Mouse (Mus musculus) mesoderm, embryonic 11.5 days (tissue): ENCODE data around the gene Mtfr1l.
A peak's percentile ranks its signal among the peaks of the same experiment; 100 is the strongest.

Experiments
- DNase-seq: peaks from one replicate; pipeline ENCODE4 v3.0.0-alpha.2; 2012; ENCODE audit warnings: low read depth, low spot score

The Mtfr1l gene

DNA sequence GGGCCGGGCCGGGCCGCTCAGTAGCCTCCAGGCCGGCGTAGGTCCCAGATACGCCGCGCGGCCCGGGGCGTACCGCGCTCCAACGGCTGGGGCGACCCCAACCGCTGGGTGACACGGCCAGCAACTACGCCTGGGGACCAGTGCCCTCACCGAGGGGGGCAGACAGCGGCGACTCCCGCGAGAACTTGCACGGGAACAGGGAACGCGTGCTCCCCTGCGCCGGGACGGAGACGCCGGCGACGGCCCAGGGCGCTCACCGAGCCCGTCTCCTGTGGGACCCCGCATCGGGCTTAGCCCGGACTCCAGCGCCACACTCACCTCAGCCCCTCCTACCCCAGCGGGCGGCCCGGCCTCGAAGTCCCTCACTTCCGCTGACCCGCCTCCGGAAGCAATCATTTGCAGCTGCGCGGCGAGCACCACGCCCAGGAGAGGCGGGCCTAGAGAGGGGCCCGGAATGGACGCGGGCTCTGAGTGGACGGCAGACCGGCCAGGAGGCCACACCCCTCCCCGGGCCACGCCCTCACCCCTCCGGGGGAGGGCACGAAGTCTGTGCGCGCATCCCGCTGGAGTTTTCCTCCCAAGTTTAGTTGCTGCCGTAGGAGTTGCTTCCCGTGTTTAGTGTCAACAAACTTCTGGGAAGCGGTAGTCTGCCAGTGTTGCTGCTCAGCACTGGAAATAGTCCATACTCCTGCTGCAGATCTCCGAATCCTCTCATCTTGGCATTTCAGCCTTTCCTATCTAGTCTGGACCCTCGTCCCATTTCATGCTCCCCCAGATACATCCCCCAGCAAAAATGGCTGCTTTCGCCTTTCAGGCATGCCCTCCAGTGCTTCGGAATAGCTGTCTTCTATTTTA lies at the start of gene Mtfr1l:
Mtfr1l (minus strand) TSS at position 456 of the 855 bp plus-strand sequence.
- DNase-seq: peak; percentile 97

- DNase-seq: no peak
Measured at GRCm38 (mm10) chr4:134583513-134583912, 48.3 kb upstream of the Mtfr1l start.

GRCm38 (mm10) chr4:134581365-134581764 lies 46.2 kb upstream of the Mtfr1l start:
- no peak for DNase-seq

DNA sequence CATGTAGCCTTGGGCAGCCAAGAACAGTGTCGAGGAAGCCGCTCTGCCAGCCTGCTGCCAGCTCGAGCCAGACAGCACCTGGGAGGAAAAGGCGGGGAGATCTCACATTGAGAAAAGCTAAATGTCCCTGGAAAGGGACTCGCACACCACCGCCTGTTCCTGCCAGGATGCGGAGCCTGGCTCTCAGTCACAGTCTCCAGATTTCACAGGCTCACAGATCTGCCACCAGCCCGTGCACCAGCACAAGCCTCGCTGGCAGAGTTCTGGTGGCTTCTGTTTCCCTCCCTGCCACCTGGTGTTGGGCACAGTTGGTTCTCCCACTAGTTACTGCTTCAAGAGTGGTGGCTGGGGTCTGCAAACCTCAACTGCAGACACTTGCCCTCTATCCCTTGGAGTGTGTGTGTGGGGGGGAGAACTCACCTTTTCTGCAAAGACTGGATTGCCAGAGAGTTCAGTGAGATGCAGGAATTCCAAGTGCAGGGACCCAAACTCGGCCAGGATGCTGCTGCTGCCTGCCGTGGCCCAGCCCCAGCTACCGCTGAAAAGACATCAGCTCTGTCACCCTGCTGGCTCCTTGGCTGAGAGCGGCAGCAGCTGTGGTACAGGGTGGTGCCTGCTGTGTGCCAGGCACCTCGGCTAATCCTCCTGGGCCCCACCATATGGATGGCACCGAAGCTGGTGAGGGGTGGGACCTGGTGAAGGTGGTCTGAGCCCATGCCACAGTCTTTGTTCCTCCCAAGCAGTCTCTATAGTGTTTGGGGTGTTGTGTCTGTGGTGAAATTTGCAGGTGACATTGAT lies 45.4 kb upstream of the Mtfr1l start:
- no peak for DNase-seq

GRCm38 (mm10) chr4:134579620-134580019 lies 44.4 kb upstream of the Mtfr1l start:
- no peak for DNase-seq

- DNase-seq: no peak
Measured at GRCm38 (mm10) chr4:134579212-134579611, 44.0 kb upstream of the Mtfr1l start.

DNA sequence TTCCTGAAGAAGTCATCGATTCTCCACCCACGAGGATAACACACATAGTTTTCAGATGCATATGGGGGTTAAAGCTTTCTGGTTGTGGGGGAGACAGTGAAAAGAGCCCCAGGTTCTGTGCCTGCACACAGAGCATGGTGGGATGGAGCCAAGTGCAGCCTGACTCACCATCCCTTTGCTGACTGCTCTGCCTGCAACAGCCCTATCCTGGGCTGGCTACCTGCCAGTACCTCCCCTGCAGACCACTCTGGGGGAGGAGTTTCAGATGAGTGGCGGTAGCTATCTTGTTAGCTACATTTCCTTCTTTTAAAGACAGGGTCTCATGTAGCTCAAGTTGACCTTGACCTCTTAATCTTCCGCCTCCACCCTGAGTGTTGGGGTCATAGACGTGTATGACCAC lies 43.2 kb upstream of the Mtfr1l start:
- no peak for DNase-seq

- DNase-seq: no peak
Measured at GRCm38 (mm10) chr4:134577281-134577680, 42.1 kb upstream of the Mtfr1l start.

DNA sequence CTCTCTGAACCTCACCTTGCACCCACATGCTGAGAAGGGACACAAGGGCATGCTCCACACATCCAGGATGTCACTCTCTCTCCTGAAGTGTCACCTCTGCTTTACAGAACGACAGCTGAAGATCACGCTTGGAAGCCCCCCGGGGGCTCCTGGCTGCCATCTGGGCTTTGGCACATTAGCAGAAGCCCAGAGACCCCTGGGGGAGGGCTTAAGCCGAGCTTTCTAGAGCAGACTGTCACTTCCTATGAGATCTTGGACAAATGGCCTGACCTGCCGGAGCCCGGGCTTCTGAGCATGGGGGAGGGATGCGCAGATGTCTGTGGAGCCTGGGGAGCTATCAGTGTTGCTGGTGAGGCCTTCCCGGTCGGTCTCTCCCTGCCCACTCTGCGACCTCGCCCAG lies 40.3 kb upstream of the Mtfr1l start:
- DNase-seq: peak; percentile 64

- DNase-seq: no peak
Measured at GRCm38 (mm10) chr4:134572449-134573300, 37.5 kb upstream of the Mtfr1l start.

DNA sequence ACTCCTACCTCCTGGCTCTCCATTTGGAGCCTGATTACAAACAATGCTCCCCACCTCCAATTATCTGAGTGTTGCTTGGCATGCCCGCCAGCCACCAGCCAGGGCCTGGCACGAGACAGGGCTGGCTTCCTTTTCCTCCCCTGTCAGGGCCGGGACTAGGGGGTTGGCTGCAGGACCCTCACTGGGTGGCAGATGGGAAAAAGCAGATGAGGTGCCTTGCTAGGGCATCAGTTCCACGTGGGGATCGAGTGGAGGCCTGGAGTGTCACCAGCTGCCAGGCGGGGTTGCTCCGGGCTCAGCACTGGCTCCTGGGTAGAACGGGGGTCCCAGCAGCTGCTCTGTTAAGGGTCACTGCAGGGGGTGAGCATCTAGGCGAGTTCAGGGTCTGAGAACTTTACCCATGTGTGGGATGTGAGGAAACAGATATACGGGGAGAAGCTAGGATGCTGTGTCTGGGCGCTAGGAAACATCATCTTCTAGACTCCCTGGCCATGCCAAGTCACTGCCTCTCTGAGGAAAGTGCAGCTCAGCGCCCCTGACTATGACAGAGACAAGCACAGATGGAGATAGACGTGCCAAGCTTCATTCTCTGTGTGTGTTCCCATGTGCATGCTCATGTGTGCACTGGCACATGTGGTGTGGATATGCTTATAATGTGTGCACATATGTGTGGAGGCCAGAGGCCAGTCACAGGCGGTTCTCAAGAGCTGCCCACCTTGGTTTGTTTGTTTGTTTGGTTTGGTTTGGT lies 35.7 kb upstream of the Mtfr1l start:
- no peak for DNase-seq

DNA sequence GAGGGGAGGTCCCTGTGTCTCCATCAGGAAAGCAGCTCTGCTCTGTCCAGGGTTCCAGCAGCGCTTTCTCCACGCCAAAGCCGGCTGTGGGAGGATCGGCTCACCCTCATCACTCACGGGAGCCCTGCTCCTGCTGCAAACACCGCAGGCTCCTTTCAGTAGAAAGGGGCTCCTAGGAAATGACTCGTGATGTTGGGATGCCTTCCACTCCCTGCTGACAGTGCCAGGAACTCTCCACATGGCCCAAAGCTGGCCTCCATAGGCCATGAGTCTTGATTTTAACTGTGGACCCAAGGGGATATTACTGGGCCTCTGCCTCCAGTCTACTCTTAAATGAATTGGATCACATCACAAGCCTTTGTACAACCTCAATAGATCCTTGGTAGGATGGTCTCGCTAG lies 34.6 kb upstream of the Mtfr1l start:
- DNase-seq: no peak

GRCm38 (mm10) chr4:134569205-134569604 lies 34.0 kb upstream of the Mtfr1l start:
- DNase-seq: no peak

- DNase-seq: no peak
Measured at GRCm38 (mm10) chr4:134567377-134568226, 32.4 kb upstream of the Mtfr1l start.

DNA sequence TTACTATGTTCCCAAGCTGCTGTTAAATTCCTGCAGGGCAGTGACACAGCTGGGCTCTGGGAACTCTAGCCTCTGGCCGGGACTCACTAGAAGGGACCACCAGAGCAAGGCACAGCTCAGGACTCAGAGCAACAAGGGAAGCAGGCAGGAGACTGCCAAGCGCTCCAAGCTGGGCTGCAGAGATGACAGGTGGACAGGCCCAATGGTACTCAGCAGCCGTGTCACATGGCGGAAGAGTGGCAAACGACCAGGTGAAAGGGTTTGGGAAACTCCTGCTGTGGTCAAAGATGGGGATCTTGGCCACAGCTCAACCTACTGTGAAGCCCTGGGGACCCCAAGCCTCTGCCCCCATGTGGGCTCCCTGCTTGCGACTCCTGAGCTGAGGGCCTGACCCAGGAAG lies 28.9 kb upstream of the Mtfr1l start:
- no peak for DNase-seq

GRCm38 (mm10) chr4:134563624-134564023 lies 28.4 kb upstream of the Mtfr1l start:
- no peak for DNase-seq

DNA sequence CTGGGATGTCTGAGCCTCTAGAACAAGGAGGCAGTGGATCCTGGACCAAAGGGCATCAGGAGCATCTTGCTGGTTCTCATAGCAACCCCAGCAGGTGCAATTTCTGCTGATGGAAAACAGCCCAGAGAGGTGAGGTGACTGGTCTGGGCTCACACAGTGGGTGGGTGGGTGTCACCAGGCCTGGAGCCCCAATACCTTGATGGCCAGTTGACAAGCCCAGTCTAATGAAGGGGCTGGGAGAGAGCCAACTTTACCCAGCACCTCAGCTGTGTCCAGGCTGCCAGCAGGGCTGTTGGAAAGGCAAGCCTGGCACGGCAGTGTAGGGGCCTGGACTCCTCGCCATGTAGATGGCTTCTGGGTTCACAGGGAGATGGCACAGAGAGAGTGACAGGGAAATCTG lies 26.8 kb upstream of the Mtfr1l start:
- no peak for DNase-seq

GRCm38 (mm10) chr4:134560699-134561098 lies 25.5 kb upstream of the Mtfr1l start:
- DNase-seq: no peak

DNA sequence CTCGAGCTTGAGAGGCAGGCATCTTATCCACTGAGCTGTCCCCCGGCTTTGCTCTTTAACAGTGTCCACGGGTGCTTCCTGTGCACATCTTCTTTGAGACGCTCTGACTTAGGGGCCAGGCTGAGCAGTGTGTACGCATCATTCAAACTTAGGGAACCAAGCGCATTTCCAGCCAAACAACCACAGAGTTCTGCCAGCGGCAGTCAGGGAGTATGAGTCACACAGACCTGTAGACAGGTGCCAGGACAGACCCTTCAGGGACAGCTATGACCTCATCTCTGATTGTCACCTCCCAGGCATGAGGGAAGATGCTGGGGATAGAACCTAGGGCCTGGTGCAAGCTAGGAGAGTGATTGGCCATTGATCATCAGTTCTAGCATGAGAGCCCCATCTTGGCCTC lies 24.0 kb upstream of the Mtfr1l start:
- DNase-seq: no peak

- no peak for DNase-seq
Measured at GRCm38 (mm10) chr4:134558570-134559113, 23.5 kb upstream of the Mtfr1l start.
